Mouse (Mus musculus) neural tube, embryonic 14.5 days (tissue): ENCODE results near the gene Meis3. TPM values are rescaled to one million over a fixed set of nuclear protein-coding genes. Genes with fewer than 3 reads are reported as not detected.

Experiments
- ATAC-seq: fragments of 200-750 bp; cut with Nextera tagmentation; 2 replicates; pipeline ENCODE4 v1.8.0; 2017; ENCODE audit warnings: low read depth, mild to moderate bottlenecking, moderate TSS enrichment, moderate library complexity
- H3K27ac ChIP-seq: fragments of 300-500 bp; sonication (generic); 2 replicates; pipeline ENCODE4 v1.5.1; 2014; ENCODE audit warnings: low read depth, mild to moderate bottlenecking, control low read depth, low read length, moderate library complexity, mixed read lengths
- H3K27me3 ChIP-seq: fragments of 300-500 bp; sonication (generic); 2 replicates; pipeline ENCODE4 v1.6.1; 2014; ENCODE audit warnings: low read length; ENCODE audit not compliant: control insufficient read depth, insufficient read depth
- H3K36me3 ChIP-seq: fragments of 300-500 bp; sonication (generic); 2 replicates; pipeline ENCODE4 v1.6.1; 2014; ENCODE audit warnings: low read length, mixed read lengths; ENCODE audit not compliant: control insufficient read depth, insufficient read depth
- H3K4me1 ChIP-seq: fragments of 300-500 bp; sonication (generic); 2 replicates; pipeline ENCODE4 v1.6.1; 2014; ENCODE audit warnings: low read length; ENCODE audit not compliant: control insufficient read depth, insufficient read depth
- H3K4me2 ChIP-seq: fragments of 300-500 bp; sonication (generic); 2 replicates; pipeline ENCODE4 v1.6.1; 2014; ENCODE audit warnings: mild to moderate bottlenecking, low read depth, low read length, control low read depth
- H3K4me3 ChIP-seq: fragments of 300-500 bp; sonication (generic); 2 replicates; pipeline ENCODE4 v1.5.1; 2014; ENCODE audit warnings: low read depth, low read length, control low read depth, mixed read lengths
- H3K9ac ChIP-seq: fragments of 300-500 bp; sonication (generic); replicated peaks from 2 replicates; pipeline ENCODE4 v1.6.1; 2014; ENCODE audit warnings: low read depth, mild to moderate bottlenecking, control low read depth, low read length, mixed read lengths
- H3K9me3 ChIP-seq: fragments of 300-500 bp; sonication (generic); 2 replicates; pipeline ENCODE4 v1.6.1; 2016; ENCODE audit warnings: low read length; ENCODE audit not compliant: control insufficient read depth
- WGBS: fragments of 180-500 bp; shearing (Covaris S2); extraction: QIAGEN DNeasy Blood & Tissue Kit; methylation state at CpG from one replicate; pipeline ENCODE4 v1.1.7; 2014; 5-methylcytosine and 5-hydroxymethylcytosine counted together
- polyA plus RNA-seq: library from polyadenylated mRNA; unstranded; fragments of >200 nt; fragmentation: Nextera tagmentation; extraction: Ambion mirVana; gene quantifications from 2 replicates; pipeline ENCODE4 v1.2.1, GENCODE M21; 2014

Gene Meis3
- polyA plus RNA-seq = 122 and 127 TPM in 2 replicates

DNA sequence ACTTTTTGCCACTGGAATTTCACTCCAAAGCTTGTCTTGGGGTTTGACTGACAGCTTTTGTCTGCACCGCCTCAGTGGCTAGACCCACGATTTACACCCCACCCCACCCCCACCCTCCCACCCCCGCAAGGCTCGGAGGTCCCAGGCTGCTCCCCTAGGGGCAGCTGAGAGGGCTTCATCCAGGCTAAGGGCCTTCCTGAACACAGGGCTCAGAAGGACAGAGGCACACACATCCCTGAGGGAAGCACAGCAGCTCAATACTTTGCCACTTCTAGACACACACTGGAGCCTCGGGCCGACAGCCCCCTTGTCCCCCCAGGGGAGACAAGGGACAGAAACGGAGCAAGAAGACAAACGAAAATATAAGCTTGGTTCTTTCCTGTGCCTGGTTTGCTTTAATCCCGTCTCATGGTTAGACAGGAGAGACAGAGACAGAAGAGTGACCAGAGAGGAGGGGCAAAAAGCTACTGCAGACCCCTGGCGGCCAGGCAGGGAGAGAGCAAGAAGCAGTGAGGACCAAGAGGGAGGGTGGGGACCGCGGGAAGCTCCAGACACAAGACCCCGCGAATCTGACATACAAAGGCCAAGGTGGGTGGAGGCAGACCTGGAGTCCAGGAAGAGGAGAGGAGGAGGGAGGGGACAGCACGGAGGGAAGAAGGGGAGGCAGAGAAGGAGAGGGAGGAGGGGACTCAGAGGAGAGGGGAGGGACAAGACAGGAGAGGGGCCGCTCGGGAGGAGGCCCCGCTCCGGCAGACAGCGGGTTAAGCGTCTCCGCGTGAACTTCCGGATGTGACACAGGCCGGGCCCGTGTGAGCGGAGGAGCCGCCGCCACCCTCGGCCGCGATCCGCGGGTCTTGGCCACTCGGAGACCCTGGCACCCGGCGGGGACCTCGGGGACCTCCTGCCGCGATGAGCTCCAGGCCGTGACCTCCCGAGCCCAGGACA is at the start of gene Meis3:
Meis3 (plus strand) TSS at position 494 of the 945 bp plus-strand sequence.
- Histone ChIP-seq H3K4me1 (peaks cover 29% of the 10 kb centered on the region), H3K27me3 (no peaks in the 10 kb centered on the region)
- 1% methylated on average over 42 of the region's 42 CpGs for WGBS

DNA sequence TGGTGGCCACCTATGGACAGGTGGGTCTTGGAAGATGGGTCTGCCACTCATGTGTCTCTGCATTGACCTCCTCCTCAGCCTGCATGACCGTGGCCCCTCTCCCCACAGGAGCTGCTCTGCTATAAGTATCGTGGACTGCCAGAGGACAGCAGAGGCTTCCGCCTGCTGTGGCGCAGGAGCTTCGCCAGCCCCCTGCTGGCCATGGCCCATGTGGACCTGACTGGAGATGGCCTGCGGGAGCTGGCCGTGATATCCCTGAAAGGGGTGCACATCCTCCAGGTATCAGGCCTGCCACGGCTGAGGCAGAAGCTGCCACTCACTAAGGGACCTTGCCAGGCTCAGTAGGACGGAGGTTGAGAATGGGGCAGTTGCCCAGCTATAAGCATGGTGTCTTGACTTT is 49.1 kb upstream of the Meis3 start:
- Histone ChIP-seq H3K27ac (no peak overlapping the region), H3K9me3 (no peaks in the 10 kb centered on the region), H3K9ac (no peak overlapping the region), H3K4me1 (peaks cover 11% of the 10 kb centered on the region), H3K4me3 (no peak overlapping the region), H3K36me3 (peaks cover 3% of the 10 kb centered on the region), H3K4me2 (no peak overlapping the region), H3K27me3 (no peaks in the 10 kb centered on the region)
- 86% methylated on average over 9 of the region's 9 CpGs for WGBS
- ATAC-seq = no peak

More for the DNA sequence above, at the start of gene Meis3:
- Histone ChIP-seq H3K9ac (peak within 1 kb of the TSS; percentile 86), H3K36me3 (peaks cover 13% of the 10 kb centered on the region; the same call in 1 of the 2 replicates), H3K27ac (peak within 1 kb of the TSS; percentile 90), H3K4me2 (peak within 1 kb of the TSS; percentile 69), H3K4me3 (peak within 1 kb of the TSS; percentile 80), H3K9me3 (no peaks in the 10 kb centered on the region)
- ATAC-seq = peak; percentile 86

DNA sequence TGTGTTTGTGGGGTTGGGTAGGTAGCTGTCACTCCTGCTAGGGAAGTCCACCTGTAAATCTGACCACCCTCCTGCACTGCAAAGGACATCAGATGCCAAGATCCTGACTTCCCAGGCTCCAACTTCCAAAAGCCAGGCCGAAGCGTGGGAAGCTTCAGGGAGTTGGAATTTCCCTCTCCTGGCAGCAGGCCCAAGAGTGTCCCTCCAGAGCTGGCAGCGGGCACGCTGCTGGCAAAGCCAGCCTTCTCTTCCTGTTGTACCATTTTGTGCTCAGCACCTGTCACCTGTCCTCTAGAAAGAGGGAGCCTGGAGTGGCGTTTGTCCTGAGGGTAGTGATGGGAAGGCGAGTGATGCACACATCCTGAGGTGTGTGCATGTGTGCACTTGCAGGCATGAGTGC is 46.5 kb upstream of the Meis3 start:
- Histone ChIP-seq H3K9me3 (no peaks in the 10 kb centered on the region), H3K27ac (no peak overlapping the region), H3K27me3 (no peaks in the 10 kb centered on the region), H3K36me3 (peaks cover 3% of the 10 kb centered on the region), H3K4me3 (no peak overlapping the region), H3K4me1 (peaks cover 28% of the 10 kb centered on the region), H3K4me2 (no peak overlapping the region), H3K9ac (no peak overlapping the region)
- 77% methylated on average over 6 of the region's 6 CpGs for WGBS
- ATAC-seq = no peak

DNA sequence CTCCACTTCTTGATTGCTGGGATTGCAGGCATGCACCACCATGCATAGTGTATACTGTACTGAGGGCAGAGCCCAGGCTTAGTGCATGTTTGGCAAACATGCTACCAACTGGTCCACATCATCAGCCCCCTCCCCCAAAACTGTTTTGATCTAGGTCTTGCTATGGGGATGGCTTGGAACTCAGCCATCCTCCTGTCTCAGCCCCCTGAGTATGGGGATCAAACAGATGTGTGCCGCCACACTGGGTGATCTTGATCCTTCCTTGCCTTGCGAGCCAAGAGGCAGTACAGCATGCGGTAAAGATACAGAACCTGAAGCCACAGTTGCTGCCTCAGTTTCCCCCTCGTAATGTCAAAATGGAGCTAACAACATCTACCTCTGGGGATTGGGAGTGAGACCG is 46.0 kb upstream of the Meis3 start:
- no peaks in the 10 kb centered on the region for H3K27me3 ChIP-seq
- H3K9ac ChIP-seq = peak overlapping the region; percentile 73
- H3K4me1 ChIP-seq = peaks cover 30% of the 10 kb centered on the region
- H3K9me3 ChIP-seq = no peaks in the 10 kb centered on the region
- peak overlapping the region; percentile 63 for H3K4me3 ChIP-seq
- peak overlapping the region; percentile 74; the same call in 1 of the 2 replicates for H3K27ac ChIP-seq
- H3K4me2 ChIP-seq = peak overlapping the region; percentile 67
- no peak for ATAC-seq
- H3K36me3 ChIP-seq = peaks cover 3% of the 10 kb centered on the region
- WGBS = 68% methylated on average over 5 of the region's 5 CpGs

DNA sequence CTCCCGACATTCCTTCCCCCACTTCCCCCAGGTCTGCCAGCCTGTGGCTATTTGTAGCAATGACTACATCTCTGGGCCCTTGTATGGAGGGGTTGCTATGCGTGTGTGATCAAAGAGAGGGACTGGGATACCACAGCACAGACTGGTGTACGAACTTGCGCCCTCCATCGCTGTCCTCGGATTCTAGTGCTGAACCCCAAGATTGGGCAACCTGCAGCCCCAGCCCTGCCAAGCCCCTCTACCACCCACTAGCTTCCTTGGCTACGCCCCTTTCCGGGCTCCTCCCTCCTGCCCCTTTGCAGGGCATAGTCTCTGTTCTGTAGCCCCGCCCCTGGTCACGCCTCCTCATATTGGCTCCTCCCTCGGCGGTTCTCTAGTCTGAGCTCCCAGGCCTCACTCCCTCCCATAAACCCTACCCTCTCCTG is 45.5 kb upstream of the Meis3 start, which contains the start of gene Slc8a2:
Slc8a2 (plus strand) TSS at position 406 of the 425 bp plus-strand sequence.
- no peaks in the 10 kb centered on the region for H3K27me3 ChIP-seq
- peak within 1 kb of the TSS; percentile 74 for H3K27ac ChIP-seq
- peak within 1 kb of the TSS; percentile 67 for H3K4me2 ChIP-seq
- peaks cover 3% of the 10 kb centered on the region for H3K36me3 ChIP-seq
- peak; percentile 84 for ATAC-seq
- peaks cover 35% of the 10 kb centered on the region for H3K4me1 ChIP-seq
- H3K9ac ChIP-seq = peak within 1 kb of the TSS; percentile 73
- WGBS = under 1% methylated on average over 12 of the region's 12 CpGs
- H3K9me3 ChIP-seq = no peaks in the 10 kb centered on the region
- H3K4me3 ChIP-seq = peak within 1 kb of the TSS; percentile 63

- Histone ChIP-seq H3K4me2 (peak overlapping the region; percentile 67), H3K4me1 (peaks cover 38% of the 10 kb centered on the region), H3K4me3 (peak overlapping the region; percentile 63), H3K9me3 (no peaks in the 10 kb centered on the region), H3K27ac (peak overlapping the region; percentile 74), H3K36me3 (no peaks in the 10 kb centered on the region; the same call in 1 of the 2 replicates), H3K9ac (peak overlapping the region; percentile 73), H3K27me3 (no peaks in the 10 kb centered on the region)
- WGBS = under 1% methylated on average over 31 of the region's 38 CpGs
- ATAC-seq = peak; percentile 79
These were observed 44.8 kb upstream of the Meis3 start for GRCm38 (mm10) chr7:16129846-16130691.

- peak overlapping the region; percentile 73 for H3K9ac ChIP-seq
- H3K36me3 ChIP-seq = no peaks in the 10 kb centered on the region; the same call in 1 of the 2 replicates
- WGBS = 35% methylated on average over 13 of the region's 13 CpGs
- H3K27me3 ChIP-seq = no peaks in the 10 kb centered on the region
- ATAC-seq = no peak
- H3K27ac ChIP-seq = peak overlapping the region; percentile 56; the same call in 1 of the 2 replicates
- H3K9me3 ChIP-seq = no peaks in the 10 kb centered on the region
- H3K4me2 ChIP-seq = peak overlapping the region; percentile 67
- peak overlapping the region; percentile 63 for H3K4me3 ChIP-seq
- H3K4me1 ChIP-seq = peaks cover 38% of the 10 kb centered on the region
These were observed 43.8 kb upstream of the Meis3 start for GRCm38 (mm10) chr7:16130956-16131634.

GRCm38 (mm10) chr7:16132161-16132581 is 42.7 kb upstream of the Meis3 start:
- Histone ChIP-seq H3K36me3 (no peaks in the 10 kb centered on the region; the same call in 1 of the 2 replicates), H3K9me3 (no peaks in the 10 kb centered on the region), H3K4me1 (peaks cover 38% of the 10 kb centered on the region), H3K27me3 (no peaks in the 10 kb centered on the region), H3K9ac (no peak overlapping the region), H3K27ac (0 out of 2 replicates have a peak overlapping the region, but pooled peaks have one; percentile 16), H3K4me3 (no peak overlapping the region), H3K4me2 (peak overlapping the region; percentile 67)
- WGBS = 11% methylated on average over 7 of the region's 7 CpGs
- no peak for ATAC-seq
